Mouse (Mus musculus) liver, embryonic 14.5 days (tissue): ENCODE measurements at regions not wholly inside any gene's neighbourhood (a gene's known extent, or its start where the extent isn't known, plus 50 kb on each side); places are given as distances from the start of the nearest gene placed in this dataset.

Experiments
- CTCF ChIP-seq: IDR thresholded peaks from 2 replicates; pipeline ENCODE4 v1.5.1; 2016; ENCODE audit warnings: antibody characterized with exemption, low read depth, control low read depth
- EP300 ChIP-seq: IDR thresholded peaks from 2 replicates; pipeline ENCODE4 v1.6.1; 2016; ENCODE audit warnings: antibody characterized with exemption, low read depth

- no peak for TF ChIP-seq CTCF
- TF ChIP-seq EP300: no peak
Observed at GRCm38 (mm10) chr5:12937052-12937451, 188.2 kb upstream of the Sema3a start.
